Mouse (Mus musculus): ENCODE data around the gene Flt1. TPM values are rescaled to one million over a fixed set of nuclear protein-coding genes. Genes with fewer than 3 reads are reported as not detected.

Flt1 gene
- polyA plus RNA-seq, 1 experiment from 2014 or later: 9.9 TPM

DNA sequence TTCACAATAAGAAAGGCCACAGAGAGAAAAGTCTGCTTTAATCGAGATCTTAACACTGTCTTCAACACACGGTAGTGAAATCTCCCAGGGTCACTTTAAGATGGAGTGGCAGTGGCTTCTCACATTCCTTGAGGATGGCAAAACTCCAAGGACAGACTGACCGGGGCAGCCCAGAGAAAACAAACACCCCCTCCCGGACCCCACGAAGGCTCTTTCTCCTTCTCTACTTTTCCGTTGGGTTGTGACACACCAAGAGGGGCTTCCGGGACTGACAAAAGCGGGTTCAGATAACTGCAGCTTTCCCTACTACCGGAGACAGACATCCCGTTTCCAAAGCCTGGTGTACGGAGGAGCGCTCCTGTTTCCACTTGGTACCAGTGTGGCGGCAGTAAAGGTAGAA is 10.4 kb downstream of the Flt1 start:
- peaks cover 3% of the 10 kb centered on the region for H3K27me3 ChIP-seq (ENCODE audit: control insufficient read depth, insufficient read depth, low read length)
- H3K36me3 ChIP-seq (ENCODE audit: control insufficient read depth, insufficient read depth, low read length): no peaks in the 10 kb centered on the region
- no peak for ATAC-seq (ENCODE audit: insufficient read depth, low FRiP score)
- WGBS: 71% methylated on average over 13 of the region's 13 CpGs
- peaks cover 6% of the 10 kb centered on the region for H3K4me1 ChIP-seq (ENCODE audit: control insufficient read depth, insufficient read depth, low read length)
- H3K9ac ChIP-seq (ENCODE audit: low read length): no peak overlapping the region
- no peaks in the 10 kb centered on the region for H3K9me3 ChIP-seq (replicated peaks; ENCODE audit: control insufficient read depth, low read length)
- no peak overlapping the region for H3K27ac ChIP-seq (ENCODE audit: low read length)
- H3K4me2 ChIP-seq (ENCODE audit: low read depth, low read length): no peak overlapping the region
- no peak overlapping the region for H3K4me3 ChIP-seq (replicated peaks; ENCODE audit: low read length)

DNA sequence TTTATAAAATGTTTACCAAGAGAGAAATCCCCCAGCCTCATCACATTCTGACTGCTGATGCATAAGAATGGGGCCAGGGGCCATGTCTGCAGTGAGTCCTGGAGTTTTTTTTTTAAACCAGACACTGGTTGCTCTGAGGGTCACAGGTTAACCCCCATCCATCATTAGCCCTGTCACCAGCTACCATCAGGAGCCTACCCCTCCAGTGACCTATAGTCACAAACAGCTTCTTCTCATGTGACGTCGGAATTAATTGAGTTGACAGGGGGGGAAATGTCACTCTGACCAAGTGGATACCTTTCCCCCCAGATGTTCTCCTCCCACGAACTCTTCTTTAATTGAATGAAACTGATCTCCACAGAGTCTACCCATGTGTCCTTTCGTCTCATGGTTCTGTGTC is 17.3 kb downstream of the Flt1 start:
- H3K27ac ChIP-seq (ENCODE audit: low read length): no peak overlapping the region
- H3K36me3 ChIP-seq (ENCODE audit: control insufficient read depth, insufficient read depth, low read length): no peaks in the 10 kb centered on the region
- ATAC-seq (ENCODE audit: insufficient read depth, low FRiP score): no peak
- no peaks in the 10 kb centered on the region for H3K9me3 ChIP-seq (replicated peaks; ENCODE audit: control insufficient read depth, low read length)
- H3K9ac ChIP-seq (ENCODE audit: low read length): no peak overlapping the region
- 34% methylated on average over 4 of the region's 4 CpGs for WGBS
- no peak overlapping the region for H3K4me2 ChIP-seq (ENCODE audit: low read depth, low read length)
- H3K4me1 ChIP-seq (ENCODE audit: control insufficient read depth, insufficient read depth, low read length): no peaks in the 10 kb centered on the region
- H3K4me3 ChIP-seq (replicated peaks; ENCODE audit: low read length): no peak overlapping the region
- no peaks in the 10 kb centered on the region for H3K27me3 ChIP-seq (ENCODE audit: control insufficient read depth, insufficient read depth, low read length)

DNA sequence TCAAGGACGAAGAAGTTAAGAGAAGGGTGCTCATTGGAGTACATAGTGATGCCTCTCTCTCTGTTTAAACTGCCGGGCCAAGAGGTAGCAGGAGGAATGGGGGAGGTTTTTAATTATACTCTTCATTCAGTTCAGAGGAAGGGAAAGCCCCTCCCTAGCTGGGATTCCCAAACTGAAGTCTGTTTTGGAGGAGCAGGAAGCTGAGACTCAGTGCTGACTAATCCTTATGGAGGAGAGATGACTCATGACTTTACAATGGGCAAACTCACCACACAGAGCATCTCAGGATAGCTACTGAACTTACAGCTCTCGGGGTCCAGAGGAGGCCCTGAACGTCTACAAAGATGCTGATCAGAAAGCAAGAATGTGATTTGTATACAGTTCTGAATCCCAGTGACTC is 18.3 kb downstream of the Flt1 start:
- WGBS: 31% methylated on average over 4 of the region's 4 CpGs
- Histone ChIP-seq H3K27ac (ENCODE audit: low read length) (no peak overlapping the region), H3K36me3 (ENCODE audit: control insufficient read depth, insufficient read depth, low read length) (no peaks in the 10 kb centered on the region), H3K9ac (ENCODE audit: low read length) (no peak overlapping the region), H3K27me3 (ENCODE audit: control insufficient read depth, insufficient read depth, low read length) (no peaks in the 10 kb centered on the region), H3K4me3 (replicated peaks; ENCODE audit: low read length) (no peak overlapping the region), H3K9me3 (replicated peaks; ENCODE audit: control insufficient read depth, low read length) (no peaks in the 10 kb centered on the region), H3K4me2 (ENCODE audit: low read depth, low read length) (no peak overlapping the region), H3K4me1 (ENCODE audit: control insufficient read depth, insufficient read depth, low read length) (no peaks in the 10 kb centered on the region)
- ATAC-seq (ENCODE audit: insufficient read depth, low FRiP score): no peak

DNA sequence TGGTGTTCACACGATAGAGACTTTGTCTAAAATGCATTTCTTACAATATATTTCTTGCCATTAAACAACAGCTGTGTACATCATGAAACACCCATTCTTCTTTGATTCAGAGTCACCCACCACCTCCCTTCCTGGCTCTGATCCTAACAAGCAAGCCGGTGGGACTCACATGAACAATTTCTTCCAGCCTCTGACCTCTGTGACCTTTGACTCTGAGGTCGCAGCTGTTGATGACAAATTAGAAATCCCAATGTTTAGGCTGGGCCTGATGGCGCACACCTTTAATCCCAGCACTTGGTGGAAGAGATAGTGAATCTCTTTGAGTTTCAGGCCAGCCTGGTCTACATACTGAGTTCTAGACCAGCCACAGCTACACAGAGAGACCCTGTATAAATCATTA is 20.9 kb downstream of the Flt1 start:
- WGBS: 44% methylated on average over 4 of the region's 4 CpGs
- H3K36me3 ChIP-seq (ENCODE audit: control insufficient read depth, insufficient read depth, low read length): no peaks in the 10 kb centered on the region

DNA sequence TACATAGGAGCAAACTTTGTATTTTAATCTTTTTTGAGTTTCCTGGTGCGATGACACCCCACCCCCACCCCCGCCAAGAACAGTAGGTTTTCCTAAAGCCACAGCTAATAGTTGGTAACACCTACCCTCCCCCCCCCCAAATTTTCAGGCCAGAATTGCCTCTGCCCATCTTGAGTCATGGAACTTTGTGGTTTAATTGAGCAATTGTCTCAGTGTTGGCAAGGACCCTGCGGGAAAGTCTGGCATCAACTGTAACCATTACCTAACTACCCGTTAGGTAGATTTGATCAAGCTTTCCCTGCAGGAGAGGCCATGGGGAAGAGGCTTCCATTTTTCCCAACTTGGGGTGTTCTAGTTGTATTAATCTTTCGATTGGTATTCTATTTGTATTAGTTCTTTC is 23.4 kb downstream of the Flt1 start:
- no peaks in the 10 kb centered on the region for H3K9me3 ChIP-seq (replicated peaks; ENCODE audit: control insufficient read depth, low read length)
- H3K27me3 ChIP-seq (ENCODE audit: control insufficient read depth, insufficient read depth, low read length): no peaks in the 10 kb centered on the region
- 89% methylated on average over 5 of the region's 5 CpGs for WGBS
- H3K36me3 ChIP-seq (ENCODE audit: control insufficient read depth, insufficient read depth, low read length): no peaks in the 10 kb centered on the region
- no peak for ATAC-seq (ENCODE audit: insufficient read depth, low FRiP score)
- H3K4me2 ChIP-seq (ENCODE audit: low read depth, low read length): no peak overlapping the region
- no peak overlapping the region for H3K9ac ChIP-seq (ENCODE audit: low read length)
- no peaks in the 10 kb centered on the region for H3K4me1 ChIP-seq (ENCODE audit: control insufficient read depth, insufficient read depth, low read length)
- no peak overlapping the region for H3K4me3 ChIP-seq (replicated peaks; ENCODE audit: low read length)
- H3K27ac ChIP-seq (ENCODE audit: low read length): no peak overlapping the region

More for the DNA sequence above, 20.9 kb downstream of the Flt1 start:
- Histone ChIP-seq H3K9ac (ENCODE audit: low read length) (no peak overlapping the region), H3K4me1 (ENCODE audit: control insufficient read depth, insufficient read depth, low read length) (no peaks in the 10 kb centered on the region), H3K9me3 (replicated peaks; ENCODE audit: control insufficient read depth, low read length) (no peaks in the 10 kb centered on the region), H3K4me2 (ENCODE audit: low read depth, low read length) (no peak overlapping the region), H3K27ac (ENCODE audit: low read length) (no peak overlapping the region), H3K27me3 (ENCODE audit: control insufficient read depth, insufficient read depth, low read length) (no peaks in the 10 kb centered on the region), H3K4me3 (replicated peaks; ENCODE audit: low read length) (no peak overlapping the region)
- no peak for ATAC-seq (ENCODE audit: insufficient read depth, low FRiP score)

DNA sequence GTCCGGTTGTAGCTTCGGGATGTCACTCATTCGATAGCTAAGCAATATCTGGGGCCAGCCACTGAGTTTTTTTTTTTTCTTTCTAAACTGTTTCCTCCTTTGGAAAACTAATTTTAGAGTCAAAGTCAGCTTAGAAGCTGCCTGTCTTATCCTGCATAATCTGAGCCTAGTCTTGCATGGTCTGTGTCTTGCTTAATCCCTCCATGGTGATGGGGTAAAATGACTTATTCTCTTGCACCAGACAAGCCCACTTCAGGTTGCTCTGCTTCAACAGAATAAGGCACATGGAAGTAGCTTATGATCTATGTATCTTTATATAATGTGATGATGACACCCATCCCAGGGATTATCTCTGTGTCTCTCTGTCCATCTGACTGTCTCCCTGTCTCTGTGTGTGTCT is 24.8 kb downstream of the Flt1 start:
- H3K9ac ChIP-seq (ENCODE audit: low read length): no peak overlapping the region
- no peaks in the 10 kb centered on the region for H3K36me3 ChIP-seq (ENCODE audit: control insufficient read depth, insufficient read depth, low read length)
- no peak overlapping the region for H3K27ac ChIP-seq (ENCODE audit: low read length)
- WGBS: 91% methylated on average over 3 of the region's 3 CpGs
- no peaks in the 10 kb centered on the region for H3K27me3 ChIP-seq (ENCODE audit: control insufficient read depth, insufficient read depth, low read length)
- no peaks in the 10 kb centered on the region for H3K4me1 ChIP-seq (ENCODE audit: control insufficient read depth, insufficient read depth, low read length)
- no peak for ATAC-seq (ENCODE audit: insufficient read depth, low FRiP score)
- H3K4me3 ChIP-seq (replicated peaks; ENCODE audit: low read length): no peak overlapping the region
- no peaks in the 10 kb centered on the region for H3K9me3 ChIP-seq (replicated peaks; ENCODE audit: control insufficient read depth, low read length)
- no peak overlapping the region for H3K4me2 ChIP-seq (ENCODE audit: low read depth, low read length)

DNA sequence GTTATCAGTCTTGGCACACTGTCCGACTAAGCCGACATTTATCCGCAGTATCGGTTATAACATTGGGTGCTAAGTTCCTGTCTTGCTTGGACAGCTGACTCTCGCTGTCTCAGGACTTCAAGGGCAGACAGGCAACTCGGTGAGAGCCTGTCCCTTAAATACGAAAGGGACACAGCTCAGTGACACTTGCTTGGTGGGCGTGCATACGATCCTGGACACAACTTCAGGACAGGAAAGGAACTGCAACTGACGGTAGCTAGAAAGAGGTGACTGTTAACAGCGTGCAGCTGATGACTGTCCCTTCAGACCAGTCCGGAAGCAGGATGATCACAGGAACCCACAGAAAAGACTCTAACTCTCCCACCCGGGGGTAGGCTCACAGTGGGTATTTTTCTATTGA is 27.8 kb downstream of the Flt1 start:
- Histone ChIP-seq H3K9ac (ENCODE audit: low read length) (no peak overlapping the region), H3K27ac (ENCODE audit: low read length) (no peak overlapping the region), H3K9me3 (replicated peaks; ENCODE audit: control insufficient read depth, low read length) (no peaks in the 10 kb centered on the region), H3K27me3 (ENCODE audit: control insufficient read depth, insufficient read depth, low read length) (no peaks in the 10 kb centered on the region), H3K36me3 (ENCODE audit: control insufficient read depth, insufficient read depth, low read length) (no peaks in the 10 kb centered on the region), H3K4me3 (replicated peaks; ENCODE audit: low read length) (no peak overlapping the region), H3K4me1 (ENCODE audit: control insufficient read depth, insufficient read depth, low read length) (no peaks in the 10 kb centered on the region), H3K4me2 (ENCODE audit: low read depth, low read length) (no peak overlapping the region)
- ATAC-seq (ENCODE audit: insufficient read depth, low FRiP score): no peak
- WGBS: 46% methylated on average over 13 of the region's 13 CpGs

DNA sequence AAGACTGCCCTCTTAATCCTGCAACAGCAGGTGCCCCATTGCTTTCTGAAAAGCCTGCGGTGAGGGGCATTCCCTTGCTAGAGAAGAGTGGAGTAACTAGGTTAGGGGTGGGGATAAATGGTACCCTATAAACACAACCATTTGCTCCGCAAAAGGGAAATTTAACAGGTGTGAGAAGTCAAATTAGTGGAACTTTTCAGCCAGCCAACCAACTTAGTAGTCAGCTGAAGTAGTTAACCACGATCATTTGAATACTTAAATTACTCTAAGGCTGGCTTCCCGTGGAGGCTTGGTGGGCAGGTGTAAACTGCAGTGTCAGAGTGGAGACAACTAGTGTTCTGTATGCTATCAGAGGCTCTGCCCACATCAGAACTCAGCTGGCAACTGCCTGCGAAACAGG is 28.6 kb downstream of the Flt1 start:
- H3K36me3 ChIP-seq (ENCODE audit: control insufficient read depth, insufficient read depth, low read length): no peaks in the 10 kb centered on the region
- H3K4me1 ChIP-seq (ENCODE audit: control insufficient read depth, insufficient read depth, low read length): no peaks in the 10 kb centered on the region
- no peak overlapping the region for H3K4me3 ChIP-seq (replicated peaks; ENCODE audit: low read length)
- no peak overlapping the region for H3K4me2 ChIP-seq (ENCODE audit: low read depth, low read length)
- WGBS: 43% methylated on average over 5 of the region's 5 CpGs
- no peaks in the 10 kb centered on the region for H3K9me3 ChIP-seq (replicated peaks; ENCODE audit: control insufficient read depth, low read length)
- H3K27me3 ChIP-seq (ENCODE audit: control insufficient read depth, insufficient read depth, low read length): no peaks in the 10 kb centered on the region
- H3K9ac ChIP-seq (ENCODE audit: low read length): no peak overlapping the region
- ATAC-seq (ENCODE audit: insufficient read depth, low FRiP score): no peak
- H3K27ac ChIP-seq (ENCODE audit: low read length): no peak overlapping the region

DNA sequence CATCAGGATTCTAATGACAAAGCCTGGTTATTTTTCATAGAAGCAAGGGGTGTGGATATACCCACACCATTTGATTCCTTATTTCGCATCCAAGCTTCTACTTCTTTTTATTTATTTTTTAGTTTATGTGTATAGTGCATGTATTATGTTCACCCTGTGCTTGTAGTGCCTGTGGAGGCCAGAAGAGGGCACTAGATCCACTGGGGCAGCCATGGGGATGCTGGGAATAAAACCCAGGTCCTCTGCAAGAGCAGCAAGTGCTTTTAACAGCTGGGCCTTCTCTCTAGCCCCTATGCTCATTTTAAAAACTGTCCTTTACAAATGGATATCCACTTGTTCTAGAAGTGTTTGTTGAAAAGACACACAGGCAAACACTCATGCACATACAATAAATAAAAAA is 33.2 kb downstream of the Flt1 start:
- ATAC-seq (ENCODE audit: insufficient read depth, low FRiP score): no peak
- H3K4me2 ChIP-seq (ENCODE audit: low read depth, low read length): no peak overlapping the region
- no peak overlapping the region for H3K9ac ChIP-seq (ENCODE audit: low read length)
- no peak overlapping the region for H3K27ac ChIP-seq (ENCODE audit: low read length)
- 97% methylated on average over 1 of the region's 1 CpGs for WGBS
- H3K36me3 ChIP-seq (ENCODE audit: control insufficient read depth, insufficient read depth, low read length): no peaks in the 10 kb centered on the region
- no peaks in the 10 kb centered on the region for H3K27me3 ChIP-seq (ENCODE audit: control insufficient read depth, insufficient read depth, low read length)
- no peak overlapping the region for H3K4me3 ChIP-seq (replicated peaks; ENCODE audit: low read length)
- H3K4me1 ChIP-seq (ENCODE audit: control insufficient read depth, insufficient read depth, low read length): no peaks in the 10 kb centered on the region
- H3K9me3 ChIP-seq (replicated peaks; ENCODE audit: control insufficient read depth, low read length): no peaks in the 10 kb centered on the region

DNA sequence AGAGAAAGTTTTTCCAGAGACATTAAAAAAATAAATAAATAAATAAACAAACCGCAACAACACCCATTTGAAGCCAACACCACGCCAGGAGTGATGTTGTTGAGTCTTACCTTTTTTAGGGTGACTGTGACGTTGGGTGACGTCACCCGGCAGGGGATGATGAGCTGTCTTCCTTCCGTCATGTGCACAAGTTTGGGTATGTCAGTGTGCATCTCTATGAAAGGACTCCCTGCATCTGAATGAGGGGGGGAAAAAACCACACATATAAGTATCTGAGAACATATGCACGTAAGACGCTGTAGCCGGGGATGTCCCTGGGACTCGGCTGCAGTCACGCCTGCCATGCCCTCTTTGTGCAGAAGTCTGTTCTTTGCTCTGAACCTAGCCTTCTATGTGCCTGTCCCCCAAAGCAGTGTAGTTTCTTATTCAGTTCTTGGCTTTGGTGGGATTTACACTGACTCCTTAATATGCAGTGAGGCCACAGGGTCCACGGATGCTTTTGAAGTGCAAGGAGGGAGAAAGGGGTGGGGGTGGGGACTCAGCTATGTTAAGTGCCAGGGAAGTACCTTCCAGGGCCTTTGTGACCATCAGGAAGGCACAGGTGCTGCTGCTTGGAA is 42.0 kb downstream of the Flt1 start:
- H3K9ac ChIP-seq (ENCODE audit: low read length): no peak overlapping the region
- 87% methylated on average over 12 of the region's 12 CpGs for WGBS
- no peaks in the 10 kb centered on the region for H3K9me3 ChIP-seq (replicated peaks; ENCODE audit: control insufficient read depth, low read length)
- H3K27ac ChIP-seq (ENCODE audit: low read length): no peak overlapping the region
- H3K4me2 ChIP-seq (ENCODE audit: low read depth, low read length): no peak overlapping the region
- H3K4me1 ChIP-seq (ENCODE audit: control insufficient read depth, insufficient read depth, low read length): no peaks in the 10 kb centered on the region
- no peak overlapping the region for H3K4me3 ChIP-seq (replicated peaks; ENCODE audit: low read length)
- no peaks in the 10 kb centered on the region for H3K36me3 ChIP-seq (ENCODE audit: control insufficient read depth, insufficient read depth, low read length)
- H3K27me3 ChIP-seq (ENCODE audit: control insufficient read depth, insufficient read depth, low read length): no peaks in the 10 kb centered on the region
- ATAC-seq (ENCODE audit: insufficient read depth, low FRiP score): no peak

Measured in stomach, embryonic 16.5 days (tissue).